Mouse (Mus musculus): ENCODE measurements around the gene Rasgef1c. TPM values are rescaled to one million over a fixed set of nuclear protein-coding genes. Genes with fewer than 3 reads are reported as not detected.
A peak's percentile ranks its signal among the peaks of the same experiment; 100 is the strongest.

Gene Rasgef1c
- polyA plus RNA-seq, 1 experiment from 2014 or later, result not detected

GRCm38 (mm10) chr11:49977963-49978568, 76.4 kb downstream of the Rasgef1c start:
- H3K79me2 ChIP-seq (ENCODE audit: inconsistent target), result no peaks in the 10 kb centered on the region
- WGBS (ENCODE audit: missing documents), result 46% methylated on average over 10 of the region's 10 CpGs
- H3K36me3 ChIP-seq (ENCODE audit: inconsistent target), result no peaks in the 10 kb centered on the region
- H3K4me3 ChIP-seq (ENCODE audit: inconsistent target), result no peak overlapping the region
- H3K27ac ChIP-seq, result no peak overlapping the region

- Histone ChIP-seq H3K36me3 (ENCODE audit: inconsistent target) (no peaks in the 10 kb centered on the region), H3K27ac (no peak overlapping the region), H3K79me2 (ENCODE audit: inconsistent target) (no peaks in the 10 kb centered on the region), H3K4me3 (ENCODE audit: inconsistent target) (no peak overlapping the region)
- WGBS (ENCODE audit: missing documents), result 97% methylated on average over 5 of the region's 8 CpGs
Measured at GRCm38 (mm10) chr11:49978935-49979334, 77.3 kb downstream of the Rasgef1c start.

GRCm38 (mm10) chr11:49980681-49981235, 79.1 kb downstream of the Rasgef1c start:
- Histone ChIP-seq H3K4me3 (ENCODE audit: inconsistent target) (no peak overlapping the region), H3K36me3 (ENCODE audit: inconsistent target) (no peaks in the 10 kb centered on the region), H3K79me2 (ENCODE audit: inconsistent target) (no peaks in the 10 kb centered on the region), H3K27ac (no peak overlapping the region)
- 69% methylated on average over 6 of the region's 6 CpGs for WGBS (ENCODE audit: missing documents)

GRCm38 (mm10) chr11:49981321-49981963, 79.8 kb downstream of the Rasgef1c start:
- H3K36me3 ChIP-seq (ENCODE audit: inconsistent target), result no peaks in the 10 kb centered on the region
- no peak overlapping the region for H3K27ac ChIP-seq
- WGBS (ENCODE audit: missing documents), result 46% methylated on average over 7 of the region's 7 CpGs
- no peak overlapping the region for H3K4me3 ChIP-seq (ENCODE audit: inconsistent target)
- no peaks in the 10 kb centered on the region for H3K79me2 ChIP-seq (ENCODE audit: inconsistent target)

- H3K27ac ChIP-seq, result no peak overlapping the region
- no peaks in the 10 kb centered on the region for H3K36me3 ChIP-seq (ENCODE audit: inconsistent target)
- no peak overlapping the region for H3K4me3 ChIP-seq (ENCODE audit: inconsistent target)
- 49% methylated on average over 4 of the region's 4 CpGs for WGBS (ENCODE audit: missing documents)
- H3K79me2 ChIP-seq (ENCODE audit: inconsistent target), result no peaks in the 10 kb centered on the region
Measured at GRCm38 (mm10) chr11:49982094-49982493, 80.5 kb downstream of the Rasgef1c start.

GRCm38 (mm10) chr11:49982881-49983280, 81.2 kb downstream of the Rasgef1c start:
- 32% methylated on average over 4 of the region's 4 CpGs for WGBS (ENCODE audit: missing documents)
- Histone ChIP-seq H3K36me3 (ENCODE audit: inconsistent target) (no peaks in the 10 kb centered on the region), H3K79me2 (ENCODE audit: inconsistent target) (no peaks in the 10 kb centered on the region), H3K27ac (no peak overlapping the region), H3K4me3 (ENCODE audit: inconsistent target) (no peak overlapping the region)

- H3K79me2 ChIP-seq (ENCODE audit: inconsistent target), result no peaks in the 10 kb centered on the region
- 47% methylated on average over 3 of the region's 4 CpGs for WGBS (ENCODE audit: missing documents)
- peak overlapping the region; percentile 35 for H3K27ac ChIP-seq
- no peaks in the 10 kb centered on the region for H3K36me3 ChIP-seq (ENCODE audit: inconsistent target)
- no peak overlapping the region; the same call in 1 of the 2 replicates for H3K4me3 ChIP-seq (ENCODE audit: inconsistent target)
Measured at GRCm38 (mm10) chr11:49983875-49984552, 82.4 kb downstream of the Rasgef1c start.

GRCm38 (mm10) chr11:49985009-49985408, 83.4 kb downstream of the Rasgef1c start:
- whole genome bisulfite sequencing (ENCODE audit: missing documents), result 61% methylated on average over 4 of the region's 4 CpGs
- no peaks in the 10 kb centered on the region for H3K36me3 ChIP-seq (ENCODE audit: inconsistent target)
- H3K4me3 ChIP-seq (ENCODE audit: inconsistent target), result no peak overlapping the region
- H3K27ac ChIP-seq, result no peak overlapping the region
- no peaks in the 10 kb centered on the region for H3K79me2 ChIP-seq (ENCODE audit: inconsistent target)

GRCm38 (mm10) chr11:49986277-49987036, 84.8 kb downstream of the Rasgef1c start:
- H3K79me2 ChIP-seq (ENCODE audit: inconsistent target), result no peaks in the 10 kb centered on the region
- H3K36me3 ChIP-seq (ENCODE audit: inconsistent target), result no peaks in the 10 kb centered on the region
- no peak overlapping the region for H3K4me3 ChIP-seq (ENCODE audit: inconsistent target)
- H3K27ac ChIP-seq, result no peak overlapping the region
- 28% methylated on average over 9 of the region's 10 CpGs for WGBS (ENCODE audit: missing documents)

- no peak overlapping the region for H3K27ac ChIP-seq
- no peak overlapping the region for H3K4me3 ChIP-seq (ENCODE audit: inconsistent target)
- WGBS (ENCODE audit: missing documents), result 0% methylated on average over 2 of the region's 2 CpGs
- no peaks in the 10 kb centered on the region for H3K36me3 ChIP-seq (ENCODE audit: inconsistent target)
- H3K79me2 ChIP-seq (ENCODE audit: inconsistent target), result no peaks in the 10 kb centered on the region
Measured at GRCm38 (mm10) chr11:49994536-49994935, 92.9 kb downstream of the Rasgef1c start.

GRCm38 (mm10) chr11:49996398-49996797, 94.8 kb downstream of the Rasgef1c start:
- Histone ChIP-seq H3K79me2 (ENCODE audit: inconsistent target) (no peaks in the 10 kb centered on the region), H3K4me3 (ENCODE audit: inconsistent target) (no peak overlapping the region), H3K36me3 (ENCODE audit: inconsistent target) (no peaks in the 10 kb centered on the region), H3K27ac (no peak overlapping the region)
- 48% methylated on average over 4 of the region's 4 CpGs for WGBS (ENCODE audit: missing documents)

- 24% methylated on average over 5 of the region's 5 CpGs for WGBS (ENCODE audit: missing documents)
- no peak overlapping the region for H3K27ac ChIP-seq
- no peak overlapping the region for H3K4me3 ChIP-seq (ENCODE audit: inconsistent target)
- H3K79me2 ChIP-seq (ENCODE audit: inconsistent target), result no peaks in the 10 kb centered on the region
- H3K36me3 ChIP-seq (ENCODE audit: inconsistent target), result no peaks in the 10 kb centered on the region
Measured at GRCm38 (mm10) chr11:49997321-49997720, 95.7 kb downstream of the Rasgef1c start.

- H3K4me3 ChIP-seq (ENCODE audit: inconsistent target), result no peak overlapping the region
- 98% methylated on average over 4 of the region's 4 CpGs for WGBS (ENCODE audit: missing documents)
- H3K79me2 ChIP-seq (ENCODE audit: inconsistent target), result no peaks in the 10 kb centered on the region
- no peaks in the 10 kb centered on the region for H3K36me3 ChIP-seq (ENCODE audit: inconsistent target)
- H3K27ac ChIP-seq, result no peak overlapping the region
Measured at GRCm38 (mm10) chr11:50002853-50003252, 101.2 kb downstream of the Rasgef1c start.

- H3K27ac ChIP-seq, result no peak overlapping the region
- 95% methylated on average over 10 of the region's 10 CpGs for whole genome bisulfite sequencing (ENCODE audit: missing documents)
- no peaks in the 10 kb centered on the region for H3K79me2 ChIP-seq (ENCODE audit: inconsistent target)
Measured at GRCm38 (mm10) chr11:50007776-50008175, 106.1 kb downstream of the Rasgef1c start.

More at GRCm38 (mm10) chr11:50007776-50008175, 106.1 kb downstream of the Rasgef1c start:
- H3K4me3 ChIP-seq (ENCODE audit: inconsistent target), result no peak overlapping the region
- no peaks in the 10 kb centered on the region for H3K36me3 ChIP-seq (ENCODE audit: inconsistent target)
